Mouse (Mus musculus): Measurements from ENCODE around the gene Bloc1s5. TPM values are rescaled to one million over a fixed set of nuclear protein-coding genes. Genes with fewer than 3 reads are reported as not detected.

The Bloc1s5 gene
- polyA plus RNA-seq, 1 experiment: 8.1 TPM

GRCm38 (mm10) chr13:38545460-38545859 is 89.4 kb downstream of the Bloc1s5 start:
- Histone ChIP-seq H3K4me3 (ENCODE audit: insufficient read depth, low read length) (no peak overlapping the region), H3K27ac (ENCODE audit: insufficient read depth, low read depth, low read length) (no peak overlapping the region), H3K4me1 (ENCODE audit: control insufficient read depth, insufficient read depth, low read length) (no peaks in the 10 kb centered on the region)
- no peak for TF ChIP-seq CTCF (IDR thresholded peaks at IDR 0.05; ENCODE audit: low read depth, low read length)
- TF ChIP-seq POLR2A (IDR thresholded peaks at IDR 0.05; ENCODE audit: borderline replicate concordance, low read depth, low read length): no peak

DNA sequence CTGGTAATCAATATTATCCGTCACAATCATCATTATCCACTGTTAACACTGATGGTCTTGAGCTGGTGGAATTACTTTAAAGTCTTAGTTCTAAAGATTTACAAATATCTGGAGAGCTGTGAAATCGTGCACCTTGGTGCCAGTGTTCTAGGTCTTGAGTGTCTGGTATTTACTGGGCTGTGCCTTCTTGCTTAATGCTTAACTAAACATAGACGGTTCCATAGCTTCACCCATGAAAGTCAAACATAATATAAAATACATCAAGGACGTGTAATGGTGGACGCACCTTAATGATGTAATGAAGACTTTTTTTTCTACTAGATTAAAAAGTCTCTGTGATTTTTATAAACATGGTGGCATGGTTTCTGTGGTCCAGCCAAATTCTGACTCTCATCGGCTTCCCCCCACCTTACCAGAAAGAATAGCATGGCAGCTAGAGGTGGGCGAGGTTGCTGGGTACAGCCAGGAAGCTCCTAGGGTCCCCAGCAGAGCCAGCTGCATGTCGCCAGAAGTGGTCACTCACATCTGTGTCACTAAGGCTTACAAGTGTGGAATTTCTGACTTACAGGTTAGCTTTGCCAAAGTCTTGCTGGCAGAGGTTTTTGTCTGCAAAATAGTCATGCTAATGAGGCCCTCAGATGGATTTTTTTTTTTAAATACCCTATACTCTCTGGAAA is 90.0 kb downstream of the Bloc1s5 start:
- H3K4me3 ChIP-seq (ENCODE audit: insufficient read depth, low read length): no peak overlapping the region
- H3K4me1 ChIP-seq (ENCODE audit: control insufficient read depth, insufficient read depth, low read length): no peaks in the 10 kb centered on the region
- TF ChIP-seq CTCF (IDR thresholded peaks at IDR 0.05; ENCODE audit: low read depth, low read length) (no peak), POLR2A (IDR thresholded peaks at IDR 0.05; ENCODE audit: borderline replicate concordance, low read depth, low read length) (no peak)
- no peak overlapping the region for H3K27ac ChIP-seq (ENCODE audit: insufficient read depth, low read depth, low read length)

- no peak overlapping the region for H3K27ac ChIP-seq (ENCODE audit: insufficient read depth, low read depth, low read length)
- no peak for TF ChIP-seq CTCF (IDR thresholded peaks at IDR 0.05; ENCODE audit: low read depth, low read length)
- no peak for TF ChIP-seq POLR2A (IDR thresholded peaks at IDR 0.05; ENCODE audit: borderline replicate concordance, low read depth, low read length)
- no peak overlapping the region for H3K4me3 ChIP-seq (ENCODE audit: insufficient read depth, low read length)
- H3K4me1 ChIP-seq (ENCODE audit: control insufficient read depth, insufficient read depth, low read length): no peaks in the 10 kb centered on the region
Measured at GRCm38 (mm10) chr13:38543455-38544125, 91.3 kb downstream of the Bloc1s5 start.

Other genes with a start within 250 kb of the Bloc1s5 start
- 41.9 and 46.3 TPM in 2 replicates for gene Txndc5, start 106.3 kb downstream of the Bloc1s5 start, polyA plus RNA-seq (2012; ENCODE audit: insufficient read depth, insufficient read length, missing spikeins)
- gene Eef1e1, start 23.9 kb upstream of the Bloc1s5 start, polyA plus RNA-seq (2012; ENCODE audit: insufficient read depth, insufficient read length, missing spikeins): 6.7 and 8.9 TPM in 2 replicates

All from bone marrow macrophage, adult 2 months (primary cell).